Mouse (Mus musculus): ENCODE results near the gene Mboat2.

Mboat2 gene

DNA sequence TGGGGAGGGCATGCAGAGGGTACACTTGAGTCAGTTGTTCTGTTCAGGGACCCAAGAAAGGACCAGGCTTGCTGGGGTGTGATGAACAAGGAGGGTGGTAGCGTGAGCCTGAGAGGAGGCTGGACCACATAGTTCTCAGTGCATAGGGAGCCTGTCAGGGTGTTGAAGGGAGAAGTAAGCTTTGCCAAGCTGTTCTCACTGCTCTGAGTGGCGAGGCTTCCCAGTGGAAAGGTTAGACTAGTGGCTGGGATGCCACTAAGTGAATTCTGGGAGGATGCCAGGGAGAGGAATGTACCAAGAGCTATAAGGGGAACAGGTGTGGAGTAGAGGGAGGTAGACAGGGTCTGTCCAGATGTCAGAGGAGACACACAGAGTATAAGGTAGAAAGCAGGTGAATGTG is 77.2 kb downstream of the Mboat2 start:
- no peak for DNase-seq

DNA sequence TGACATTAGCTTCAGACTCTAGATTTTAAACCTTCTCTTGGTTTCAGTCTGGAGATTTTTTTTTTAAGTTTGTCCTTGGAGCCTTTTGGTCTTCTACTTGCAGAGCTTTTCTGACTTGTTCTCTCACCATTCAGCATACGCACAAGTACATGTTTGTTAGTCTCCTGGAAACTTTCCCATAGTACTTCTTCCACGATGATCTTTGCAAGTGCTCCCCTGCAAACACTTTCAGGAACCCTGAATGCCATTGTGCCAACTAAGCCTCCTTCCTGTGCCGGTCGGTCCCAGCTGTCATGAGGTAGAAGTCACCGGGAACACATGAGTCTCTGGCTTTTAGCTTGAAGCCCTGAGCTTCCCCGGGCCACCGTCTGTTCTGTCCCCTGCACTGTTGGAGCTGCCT is 79.0 kb downstream of the Mboat2 start:
- DNase-seq = no peak

DNA sequence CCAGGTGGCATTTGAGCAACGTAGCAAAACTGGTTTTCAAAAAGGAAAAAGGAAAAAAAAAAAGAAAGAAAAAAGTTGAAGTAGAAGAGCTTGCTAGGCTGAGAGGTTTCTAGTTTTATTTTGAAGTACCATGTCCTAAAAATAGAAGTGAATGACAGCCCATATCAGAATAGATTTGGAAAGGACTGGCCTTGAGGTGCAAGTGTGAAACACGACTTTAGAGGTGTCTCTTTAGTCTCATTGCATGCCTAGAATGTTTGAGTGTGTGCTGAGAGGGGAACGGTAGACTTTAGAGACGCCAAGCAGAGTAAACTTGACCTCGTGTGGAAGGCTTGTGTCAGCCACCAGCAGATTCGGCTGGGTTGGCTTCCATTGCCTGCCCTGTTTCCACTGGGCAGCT is 81.5 kb downstream of the Mboat2 start:
- no peak for DNase-seq

DNA sequence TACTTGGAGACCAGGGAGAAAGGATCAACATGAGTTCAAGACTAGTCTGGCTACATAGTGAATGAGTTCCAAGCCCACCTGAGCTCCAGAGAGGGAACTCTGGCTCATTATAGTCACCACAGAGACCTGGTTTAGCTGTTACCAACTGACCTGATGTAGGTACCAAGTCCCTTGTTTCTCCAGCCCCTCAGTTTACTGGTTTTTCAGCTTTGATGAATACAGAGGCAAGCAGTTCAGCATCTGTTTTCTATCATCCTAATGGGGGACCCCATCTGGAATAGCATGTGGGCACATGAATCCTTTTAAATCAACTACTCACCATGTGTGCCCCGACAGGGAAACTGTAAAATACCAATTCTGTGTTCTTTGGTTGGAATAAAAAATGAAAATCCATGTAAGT is 82.2 kb downstream of the Mboat2 start:
- DNase-seq = no peak

DNA sequence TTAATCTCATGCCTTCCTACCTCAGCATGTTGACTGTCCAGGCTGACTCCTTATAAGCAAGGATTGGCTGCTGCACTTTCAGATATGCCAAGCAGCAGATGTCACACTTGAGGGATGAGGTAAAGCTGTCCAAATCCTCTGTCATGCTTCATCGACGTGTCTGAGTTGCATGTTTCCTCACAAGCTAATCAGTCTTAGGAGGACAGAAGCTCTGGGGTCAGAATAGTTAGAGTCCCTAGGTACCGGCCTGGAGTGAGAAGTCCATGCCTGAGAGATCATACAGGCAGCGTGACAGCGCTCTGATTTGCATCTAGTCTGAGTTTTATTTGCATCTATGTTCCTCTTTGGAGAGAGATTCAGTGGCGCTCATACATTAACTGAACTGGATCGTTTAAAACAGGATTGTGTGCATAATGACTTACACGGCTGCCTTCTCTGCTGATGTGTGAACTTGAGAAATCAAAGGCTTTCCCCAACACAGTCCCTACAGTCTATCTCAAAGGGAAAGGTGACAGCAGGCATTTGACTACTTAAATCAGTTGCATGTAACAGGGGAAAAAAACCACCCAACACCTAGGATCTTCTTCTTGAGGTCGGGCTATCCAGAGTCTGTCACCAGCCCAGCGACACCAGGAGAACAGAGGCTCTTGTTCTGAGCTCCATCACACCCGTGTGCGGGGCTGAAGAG is 88.0 kb downstream of the Mboat2 start:
- DNase-seq = no peak

DNA sequence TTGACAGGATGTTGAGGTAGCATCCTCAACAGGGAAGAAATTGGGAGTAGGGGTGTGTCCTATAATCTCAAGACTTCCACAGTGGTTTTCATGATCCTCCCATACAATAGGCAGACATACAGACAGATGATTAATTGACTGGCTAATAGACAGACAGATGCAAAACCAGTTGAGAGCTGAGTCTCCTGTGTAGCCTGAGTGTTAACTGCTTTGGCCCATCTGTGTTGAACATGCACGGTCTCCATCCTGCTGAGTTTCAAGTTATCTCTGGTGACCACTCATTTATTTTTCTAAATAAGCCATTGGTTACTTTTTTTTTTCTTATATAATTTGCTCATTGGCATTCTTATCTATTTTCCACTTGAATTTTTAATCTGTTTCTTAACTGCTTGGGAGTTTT is 90.2 kb downstream of the Mboat2 start:
- no peak for DNase-seq

DNA sequence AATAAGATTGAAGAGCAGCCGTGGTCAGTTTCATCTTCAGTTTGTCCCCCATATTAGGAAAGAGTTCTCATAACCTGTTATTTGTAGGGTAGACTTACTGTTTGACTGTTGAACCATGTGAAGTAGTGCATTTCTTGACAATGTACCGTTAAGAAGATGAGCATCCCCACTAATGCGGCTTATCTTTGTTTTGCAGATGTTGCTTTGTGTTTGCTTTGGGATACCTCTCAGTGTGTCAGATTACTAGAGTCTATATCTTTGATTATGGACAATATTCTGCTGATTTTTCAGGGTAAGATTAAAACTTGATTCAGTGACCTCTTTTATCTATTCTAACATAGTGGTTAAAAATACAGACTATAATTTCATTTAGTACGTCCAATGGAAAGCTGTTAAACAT is 93.3 kb downstream of the Mboat2 start:
- DNase-seq = no peak

DNA sequence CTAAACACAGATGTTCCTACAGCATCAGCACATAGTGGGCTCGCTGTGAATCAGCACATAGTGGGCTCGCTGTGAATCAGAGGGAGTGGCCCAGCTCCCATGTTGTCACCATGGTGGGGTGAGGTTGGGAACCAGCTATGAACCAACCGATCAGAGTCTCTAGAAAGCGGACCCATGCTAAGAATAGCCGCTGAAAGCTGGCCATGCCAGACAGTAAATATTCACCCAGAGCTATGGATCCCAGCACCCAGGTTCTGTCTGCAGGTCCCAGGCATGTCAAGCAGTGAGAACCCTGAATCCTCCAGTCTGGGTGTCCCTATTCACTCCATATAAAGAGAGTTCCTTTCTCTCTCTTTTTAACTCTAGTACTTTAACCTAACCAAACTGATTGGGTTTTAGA is 94.6 kb downstream of the Mboat2 start:
- DNase-seq = no peak

DNA sequence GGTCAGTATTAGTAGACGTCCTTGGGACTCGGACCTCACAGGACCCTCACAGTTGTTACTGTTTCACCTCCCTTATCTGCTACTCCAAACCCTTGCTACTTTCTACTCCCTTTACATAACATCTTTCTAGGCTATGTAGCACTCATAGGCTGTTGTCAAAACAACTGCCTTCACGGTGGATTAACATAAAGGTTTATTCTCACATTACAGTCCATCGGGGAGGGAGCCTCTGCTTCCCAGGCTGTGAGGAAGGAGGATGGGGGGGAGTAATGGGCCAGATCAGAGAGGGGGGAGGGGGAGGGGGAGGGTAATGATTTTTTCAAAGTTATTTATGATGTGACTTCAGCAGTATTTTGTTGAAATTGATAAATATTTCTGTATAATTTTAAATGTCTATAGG is 95.0 kb downstream of the Mboat2 start:
- DNase-seq = no peak

DNA sequence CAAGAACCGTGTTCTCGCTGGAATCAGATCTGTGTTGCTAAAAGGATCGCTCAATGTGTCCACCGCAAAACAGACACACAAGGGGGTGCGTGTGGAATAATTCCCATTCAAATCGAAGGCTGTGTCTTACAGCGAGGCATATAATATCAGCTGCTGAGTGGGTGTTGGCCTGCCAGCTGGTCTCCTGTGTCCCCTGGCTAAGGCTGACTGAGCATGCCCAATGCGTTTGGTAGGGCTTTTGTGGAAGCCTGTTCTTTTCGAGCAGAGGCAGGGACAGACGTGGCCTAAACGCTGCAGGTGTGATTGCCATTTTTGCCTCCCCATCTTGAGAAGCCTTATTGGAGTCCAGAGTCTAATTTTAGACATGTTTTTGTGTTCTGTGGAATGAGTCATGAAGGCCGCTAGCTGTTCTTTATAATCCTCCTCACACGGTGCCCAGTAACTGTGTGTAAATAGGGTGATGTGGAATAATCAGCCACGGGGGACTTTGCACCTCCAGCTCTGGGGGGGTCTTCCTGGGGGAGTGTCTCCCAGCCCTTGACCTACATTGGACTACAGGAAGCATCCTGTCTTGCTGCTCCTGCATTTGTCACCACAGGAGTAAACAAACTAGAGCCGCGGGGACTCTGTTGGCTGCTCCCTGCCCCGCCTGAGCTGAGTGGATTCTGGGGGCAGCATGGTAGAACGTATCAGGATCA is 97.5 kb downstream of the Mboat2 start:
- no peak for DNase-seq

DNA sequence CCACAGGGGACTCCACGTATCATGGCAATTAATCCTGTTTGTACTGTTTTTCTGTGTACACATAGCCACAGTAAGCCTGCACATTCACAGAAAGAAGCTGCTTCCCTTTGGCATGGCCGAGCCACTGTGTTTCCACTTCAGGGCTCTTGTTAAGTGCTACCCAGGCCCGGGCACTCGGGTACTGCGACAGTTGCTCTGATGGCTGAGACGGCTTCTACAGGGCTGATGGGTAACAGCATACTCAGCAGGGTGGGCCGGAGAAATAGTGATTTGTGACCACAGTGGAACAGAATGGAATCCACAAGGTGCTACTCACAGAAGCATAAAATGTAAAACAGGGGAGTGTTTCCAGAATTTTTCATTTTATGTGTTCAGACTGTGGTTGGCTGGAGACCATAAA is 98.4 kb downstream of the Mboat2 start:
- no peak for DNase-seq

DNA sequence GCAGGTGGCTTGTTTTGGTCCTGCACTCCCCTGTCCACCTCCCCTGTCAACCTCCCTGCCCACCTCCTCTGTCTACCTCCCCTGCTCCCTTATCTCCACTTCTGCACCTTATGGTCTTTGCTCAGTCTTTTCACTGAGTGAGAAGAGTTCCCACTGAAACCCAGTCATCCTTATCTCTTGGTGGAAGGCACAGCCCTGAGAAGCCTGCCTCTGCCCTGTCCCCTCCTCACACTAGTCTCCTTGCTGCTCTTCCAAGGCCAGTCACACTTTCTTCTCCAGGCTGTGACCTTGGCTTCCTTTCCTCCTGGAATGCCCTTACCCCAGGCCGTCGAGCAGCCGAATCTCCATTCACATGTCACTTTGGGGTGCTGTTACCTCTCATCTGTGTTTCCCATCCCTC is 100.1 kb downstream of the Mboat2 start:
- DNase-seq = no peak

DNA sequence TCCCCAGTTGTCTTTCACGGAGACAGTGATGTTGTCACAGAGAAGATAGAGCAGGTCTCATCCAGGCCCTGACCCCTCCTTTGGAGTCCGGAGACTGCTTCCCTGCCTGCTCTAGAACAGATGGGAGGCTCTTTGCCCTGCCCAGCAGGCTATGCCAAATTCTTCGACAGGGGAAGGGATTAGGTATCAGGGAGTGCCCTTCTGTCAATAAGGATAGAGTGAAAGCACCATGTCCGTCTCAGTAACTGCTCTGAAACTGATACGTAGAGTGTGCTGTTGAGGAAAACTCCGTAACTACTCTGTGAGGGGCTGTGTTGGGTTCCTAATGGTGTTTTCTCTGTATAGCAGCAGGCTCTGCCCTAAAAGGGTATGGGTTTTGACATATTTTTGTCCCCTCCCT is 101.4 kb downstream of the Mboat2 start:
- DNase-seq = no peak

DNA sequence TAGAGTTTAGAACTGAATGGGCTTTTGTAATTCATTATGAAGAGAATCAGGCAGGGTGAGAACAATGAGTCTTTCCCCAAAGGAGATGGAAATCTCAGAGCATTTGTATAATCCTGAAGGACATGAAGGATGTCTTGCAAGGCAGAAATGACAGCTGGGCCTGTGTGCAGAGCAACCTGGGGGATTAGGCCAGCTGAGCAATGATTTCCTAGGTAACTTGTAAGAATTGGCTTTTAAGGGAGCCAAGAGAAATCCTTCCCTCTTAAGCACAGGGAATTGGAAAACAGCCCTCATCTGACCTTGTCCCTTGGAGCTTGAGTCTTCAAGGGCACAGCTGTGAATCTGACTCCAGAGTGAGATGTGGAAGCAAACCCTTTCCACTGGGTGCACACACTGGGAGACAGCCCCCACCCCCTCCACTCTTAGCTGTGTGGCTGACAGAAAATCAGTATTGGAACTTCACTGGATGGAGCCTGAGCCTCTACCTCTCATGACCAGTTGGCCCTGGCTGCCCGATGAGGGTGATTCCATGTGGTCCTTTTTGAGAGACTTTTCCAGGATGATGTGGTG is 102.6 kb downstream of the Mboat2 start:
- peak in 1 of 2 experiments; percentile 34 for DNase-seq

DNA sequence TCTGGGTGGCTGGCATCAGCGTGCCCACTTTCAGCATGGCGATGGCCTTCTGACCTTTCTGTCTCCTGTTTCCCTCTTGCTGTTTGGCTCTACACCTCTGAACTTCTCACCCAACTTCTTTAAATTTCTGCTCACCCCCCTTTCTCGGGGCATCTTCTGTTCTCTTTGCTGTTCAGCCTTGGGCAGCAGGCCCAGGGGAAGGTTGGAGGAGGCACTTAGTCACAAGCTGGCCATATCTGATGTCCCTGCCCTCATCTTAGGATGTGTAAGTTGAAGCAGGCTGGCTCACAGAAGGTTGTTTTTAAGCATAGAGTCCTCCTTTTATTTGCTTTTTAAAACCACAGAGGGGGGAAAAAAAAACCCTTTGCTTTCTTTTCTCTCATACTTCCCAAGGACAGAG is 103.3 kb downstream of the Mboat2 start:
- peak in 1 of 2 experiments; percentile 6 for DNase-seq

DNA sequence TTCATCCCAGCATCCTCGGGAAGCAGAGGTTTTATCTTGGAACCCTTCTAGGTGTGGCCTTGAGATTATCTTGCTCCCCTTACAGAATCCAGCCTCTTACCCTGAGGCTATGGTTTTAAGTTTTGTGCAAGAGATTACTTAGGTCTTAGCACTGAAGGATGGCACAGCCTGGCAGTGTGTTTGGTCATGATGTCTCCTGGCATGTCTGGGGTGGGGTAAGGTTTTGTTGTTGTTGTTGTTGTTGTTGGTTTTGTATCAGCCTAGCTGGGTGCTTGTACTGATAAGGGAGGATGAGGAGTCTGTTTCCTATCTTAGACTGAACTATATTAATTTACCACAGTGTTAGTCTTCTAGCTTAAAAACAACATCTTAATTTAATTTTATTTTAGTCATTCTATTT is 105.6 kb downstream of the Mboat2 start:
- no peak for DNase-seq

DNA sequence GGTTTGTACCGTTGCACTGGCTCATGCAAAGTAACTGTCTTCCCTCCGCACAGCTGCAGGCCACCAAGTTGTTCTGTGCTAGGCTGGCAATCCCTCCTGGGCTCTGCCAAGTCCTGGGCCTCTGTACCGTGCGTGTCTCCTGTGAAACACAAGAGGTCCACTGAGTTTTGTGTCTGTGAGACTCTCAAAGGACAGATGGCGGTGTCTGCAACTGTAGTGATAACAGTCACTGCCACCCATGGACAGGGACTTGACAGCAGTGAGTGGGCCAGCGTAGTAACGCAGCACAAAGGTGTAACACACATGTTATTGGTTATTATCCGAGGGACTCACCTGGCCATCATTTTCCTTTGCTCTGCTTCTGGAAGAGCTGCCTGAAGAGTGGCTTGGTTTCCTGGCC is 108.7 kb downstream of the Mboat2 start:
- no peak for DNase-seq

DNA sequence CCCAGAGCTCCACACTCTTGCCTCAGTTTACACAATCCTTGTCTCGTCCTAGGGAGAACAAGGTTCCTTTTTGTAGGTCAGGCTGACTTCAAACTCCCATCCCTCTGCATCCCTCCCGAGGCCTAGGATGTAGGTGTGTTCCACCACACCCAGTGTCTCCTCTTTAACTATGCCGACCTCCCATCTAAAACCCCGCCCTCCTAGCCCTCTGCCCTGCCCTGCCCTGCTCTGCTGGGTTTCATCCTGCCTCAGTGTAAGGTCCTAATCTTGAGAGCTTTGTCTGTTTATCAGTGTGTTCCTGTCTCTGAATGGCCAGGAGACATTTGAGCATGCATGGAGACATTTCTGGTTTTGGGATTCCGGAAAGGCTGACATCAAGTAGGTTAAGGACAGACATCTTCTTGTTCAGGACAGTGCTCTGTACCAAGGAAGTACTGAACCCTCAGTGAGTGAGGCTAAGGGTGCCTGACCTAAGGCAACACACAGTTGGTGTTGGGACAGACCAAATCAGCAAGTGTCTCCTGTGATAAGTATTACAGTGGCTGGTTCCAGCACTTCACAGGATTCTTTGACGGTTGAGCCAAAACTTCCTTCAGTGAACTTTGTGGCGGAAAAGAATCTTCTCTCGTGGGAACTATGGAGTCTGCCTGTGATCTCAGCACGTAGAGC is 112.1 kb downstream of the Mboat2 start:
- DNase-seq = no peak

DNA sequence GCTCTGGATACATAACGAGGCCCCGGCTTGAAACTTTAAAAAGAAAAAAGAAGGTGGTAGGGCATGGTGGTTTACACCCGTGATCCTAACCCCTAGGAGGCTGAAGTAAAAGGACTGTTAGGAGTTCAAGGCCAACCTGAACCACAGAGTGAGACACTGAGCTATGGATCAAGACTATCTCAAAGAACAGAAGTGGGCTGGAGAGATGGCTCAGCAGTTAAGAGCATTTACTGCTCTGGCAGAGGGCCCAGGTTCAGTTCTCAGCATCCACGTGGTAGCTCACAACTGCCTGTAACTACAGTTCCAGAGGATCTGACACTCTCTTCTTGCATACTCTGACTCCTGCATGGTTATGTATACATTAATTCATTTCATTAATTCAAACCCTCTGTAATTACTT is 112.7 kb downstream of the Mboat2 start:
- DNase-seq = no peak

DNA sequence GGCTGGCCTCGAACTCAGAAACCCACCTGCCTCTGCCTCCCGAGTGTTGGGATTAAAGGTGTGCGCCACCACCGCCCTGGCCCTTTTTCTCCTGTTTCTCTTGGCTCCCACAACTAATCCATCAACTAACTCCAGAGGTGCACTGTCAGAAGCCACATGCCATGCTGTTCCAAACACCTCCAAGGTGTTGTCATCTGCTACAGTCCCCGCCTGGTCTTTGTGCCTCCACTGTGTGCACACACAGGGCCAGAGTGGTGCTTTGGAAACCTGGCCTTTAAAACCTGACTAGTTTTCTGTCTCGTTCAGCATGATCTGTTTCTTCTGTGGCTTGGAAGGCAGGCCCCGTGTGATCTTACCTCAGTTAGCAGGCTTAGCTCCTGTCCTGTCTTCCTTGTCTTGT is 113.9 kb downstream of the Mboat2 start:
- DNase-seq = no peak

DNA sequence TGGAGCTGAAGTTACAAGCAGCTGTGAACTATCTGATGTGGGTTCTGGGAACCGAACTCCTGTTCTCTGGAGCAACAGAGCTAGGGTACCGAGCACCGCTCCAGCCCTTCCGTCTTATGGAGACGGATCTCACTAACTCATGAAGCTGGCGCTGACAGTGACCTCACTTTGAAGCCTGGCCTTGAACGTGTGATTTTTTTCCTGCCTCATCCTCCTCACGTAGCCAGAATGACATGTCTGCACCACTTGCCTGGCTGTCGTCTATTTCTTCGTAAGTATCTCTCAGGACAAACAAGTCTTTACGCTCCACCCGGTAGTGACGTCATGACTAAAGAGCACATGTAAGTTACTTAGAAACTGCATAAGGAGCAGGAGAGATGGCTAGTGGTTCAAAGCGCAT is 116.4 kb downstream of the Mboat2 start:
- DNase-seq = no peak

DNA sequence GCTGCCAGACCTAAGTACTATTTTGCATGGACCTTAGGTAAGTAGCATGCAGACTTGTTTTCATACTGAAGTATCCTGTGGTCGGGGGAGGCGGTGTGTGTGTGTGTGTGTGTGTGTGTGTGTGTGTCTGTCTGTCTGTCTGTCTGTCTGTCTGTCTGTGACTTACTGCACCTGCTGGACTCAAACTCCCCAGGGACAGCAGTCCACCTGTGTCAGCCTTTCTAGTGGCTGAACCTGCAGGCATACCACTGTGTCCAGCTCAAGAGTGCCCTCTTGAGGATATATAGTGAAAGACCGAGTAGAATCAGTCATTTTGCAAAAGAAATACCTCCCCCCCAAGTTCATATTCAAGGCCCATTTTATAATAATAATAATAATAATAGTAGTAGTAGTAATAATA is 117.7 kb downstream of the Mboat2 start:
- DNase-seq = peak; percentile 61

DNA sequence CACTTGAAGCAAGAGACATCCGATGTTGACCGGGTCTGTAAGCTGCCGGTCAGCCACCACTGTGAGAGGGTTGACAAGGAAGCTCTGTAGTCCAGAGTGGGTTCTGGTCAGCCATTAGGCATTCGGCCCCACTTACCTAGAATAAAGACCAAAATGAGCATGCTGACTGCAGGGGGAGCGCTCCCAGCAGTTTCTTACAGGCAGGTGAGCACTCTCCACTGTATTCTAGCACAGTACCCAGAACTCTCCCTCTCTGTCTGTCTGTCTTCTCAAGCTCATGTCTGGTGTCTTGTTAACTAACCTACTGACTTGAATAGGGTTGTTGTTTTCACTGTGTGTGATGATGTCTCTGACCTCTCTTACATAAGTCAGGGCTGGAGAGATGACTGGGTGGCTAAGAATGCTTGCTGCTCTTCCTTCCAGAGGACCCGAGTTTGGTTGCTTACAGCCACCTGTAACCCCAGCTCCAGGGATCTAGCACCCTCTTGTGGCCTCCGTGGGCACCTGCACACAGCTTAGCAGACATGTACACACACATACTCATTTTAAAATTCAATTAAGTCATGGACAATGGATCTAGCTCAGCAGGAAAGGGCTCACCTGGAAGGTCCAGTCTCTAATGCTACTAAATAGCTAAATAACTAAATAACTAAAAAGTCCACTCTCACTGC is 119.8 kb downstream of the Mboat2 start:
- DNase-seq = peak in 1 of 2 experiments; percentile 24

Data from kidney, postnatal 25 days (tissue).